Mouse (Mus musculus) hindlimb bud, embryonic 11.5 days (tissue): Measurements from ENCODE around the gene Ksr1.

Experiments used
- DNase-seq: peaks from one replicate; pipeline ENCODE4 v3.0.0-alpha.2; 2012; ENCODE audit warnings: low read depth, low spot score; ENCODE audit errors: extremely low spot score

Gene Ksr1

GRCm38 (mm10) chr11:79128233-79128632, 18.0 kb downstream of the Ksr1 start:
- DNase-seq = no peak

- no peak for DNase-seq
Observed at GRCm38 (mm10) chr11:79126963-79127362, 19.2 kb downstream of the Ksr1 start.

- no peak for DNase-seq
Observed at GRCm38 (mm10) chr11:79125775-79126174, 20.4 kb downstream of the Ksr1 start.

GRCm38 (mm10) chr11:79122556-79122955, 23.7 kb downstream of the Ksr1 start:
- DNase-seq = no peak

- DNase-seq = no peak
Observed at GRCm38 (mm10) chr11:79120087-79120486, 26.1 kb downstream of the Ksr1 start.

- no peak for DNase-seq
Observed at GRCm38 (mm10) chr11:79118918-79119377, 27.3 kb downstream of the Ksr1 start.

- no peak for DNase-seq
Observed at GRCm38 (mm10) chr11:79116665-79117064, 29.5 kb downstream of the Ksr1 start.

GRCm38 (mm10) chr11:79115659-79116058, 30.5 kb downstream of the Ksr1 start:
- no peak for DNase-seq

- DNase-seq = no peak
Observed at GRCm38 (mm10) chr11:79114061-79114460, 32.1 kb downstream of the Ksr1 start.

GRCm38 (mm10) chr11:79113397-79113796, 32.8 kb downstream of the Ksr1 start:
- DNase-seq = no peak

GRCm38 (mm10) chr11:79112559-79113302, 33.5 kb downstream of the Ksr1 start:
- no peak for DNase-seq

GRCm38 (mm10) chr11:79111864-79112558, 34.2 kb downstream of the Ksr1 start:
- DNase-seq = no peak

- DNase-seq = no peak
Observed at GRCm38 (mm10) chr11:79110446-79110845, 35.8 kb downstream of the Ksr1 start.

GRCm38 (mm10) chr11:79107934-79108333, 38.3 kb downstream of the Ksr1 start:
- no peak for DNase-seq

GRCm38 (mm10) chr11:79104998-79105397, 41.2 kb downstream of the Ksr1 start:
- no peak for DNase-seq

- DNase-seq = no peak
Observed at GRCm38 (mm10) chr11:79104538-79104937, 41.7 kb downstream of the Ksr1 start.

GRCm38 (mm10) chr11:79104096-79104495, 42.1 kb downstream of the Ksr1 start:
- DNase-seq = no peak

GRCm38 (mm10) chr11:79103461-79103869, 42.7 kb downstream of the Ksr1 start:
- DNase-seq = no peak

- DNase-seq = no peak
Observed at GRCm38 (mm10) chr11:79102280-79102679, 43.9 kb downstream of the Ksr1 start.

- no peak for DNase-seq
Observed at GRCm38 (mm10) chr11:79101568-79101967, 44.6 kb downstream of the Ksr1 start.

- DNase-seq = no peak
Observed at GRCm38 (mm10) chr11:79099032-79099431, 47.2 kb downstream of the Ksr1 start.

- no peak for DNase-seq
Observed at GRCm38 (mm10) chr11:79097736-79098135, 48.5 kb downstream of the Ksr1 start.
